Mouse (Mus musculus) small intestine, adult 10 weeks (tissue): ENCODE measurements around the gene Trem2. TPM values are rescaled to one million over a fixed set of nuclear protein-coding genes. Genes with fewer than 3 reads are reported as not detected.

Experiments
- polyA plus RNA-seq: library from polyadenylated mRNA; stranded (reverse); fragments of 350-450 nt; fragmentation: Illumina TruSeq; extraction: RNeasy Lipid Tissue Mini Kit (QIAGEN cat#74804); gene quantifications from one replicate; pipeline ENCODE4 v1.2.3, GENCODE M21; 2014; ENCODE audit warnings: low replicate concordance

Trem2 gene
- polyA plus RNA-seq, result not detected

DNA sequence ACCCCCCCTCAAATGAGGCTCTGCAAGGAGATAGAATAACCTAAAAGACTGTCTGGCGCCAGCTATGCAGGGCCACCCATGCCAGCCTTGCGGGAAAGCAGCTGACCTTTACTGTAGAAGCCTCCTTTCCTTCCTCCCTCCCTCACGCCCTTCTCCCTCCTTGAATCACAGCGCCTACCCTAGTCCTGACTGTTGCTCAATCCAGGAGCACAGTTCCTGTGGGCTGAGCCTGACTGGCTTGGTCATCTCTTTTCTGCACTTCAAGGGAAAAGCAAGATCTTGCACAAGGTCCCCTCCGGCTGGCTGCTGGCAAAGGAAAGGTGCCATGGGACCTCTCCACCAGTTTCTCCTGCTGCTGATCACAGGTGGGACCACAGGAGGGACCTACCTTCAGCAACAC is at the start of gene Trem2:
Gene Trem2, plus strand, starts transcription at position 171 of the 400 bp plus-strand sequence.

GRCm38 (mm10) chr17:48299203-48299602 is 47.0 kb upstream of the Trem2 start, which contains the start of gene Treml2:
Gene Treml2, plus strand, starts transcription at chr17:48299498.

DNA sequence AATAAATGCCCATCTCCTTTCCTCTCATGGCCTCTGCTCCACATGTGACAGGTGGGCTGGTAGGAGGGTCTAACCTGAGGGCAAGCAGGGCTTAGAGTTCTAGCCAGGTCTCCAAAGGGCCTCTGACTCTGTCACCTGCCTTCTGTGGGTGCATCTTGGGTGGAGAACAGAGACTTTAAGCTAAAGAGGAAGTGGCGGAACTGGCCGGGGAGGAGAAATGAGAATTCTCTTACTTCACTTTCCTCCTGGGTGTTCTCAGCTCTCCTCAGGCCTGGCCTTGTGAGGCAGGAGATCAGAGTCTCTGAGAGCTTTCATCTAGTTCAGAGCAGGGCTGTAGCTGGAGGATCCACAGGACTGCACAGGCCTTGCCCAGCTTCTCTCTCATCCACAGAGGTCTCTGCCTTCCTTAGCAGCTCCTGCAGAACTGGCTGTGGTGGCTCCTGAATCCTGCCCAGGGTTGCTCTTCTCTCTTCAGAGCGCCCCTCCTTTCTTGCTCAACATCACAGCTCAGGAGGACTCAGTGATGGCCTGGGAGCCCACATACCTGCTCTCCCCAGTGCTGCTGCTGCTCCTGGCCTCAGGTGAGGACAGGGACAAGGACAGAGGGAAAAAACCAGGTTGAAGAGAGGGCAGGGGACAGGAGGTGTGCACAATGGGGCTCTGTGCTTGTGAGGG is 30.2 kb upstream of the Trem2 start, which contains the start of gene B430306N03Rik:
Gene B430306N03Rik, plus strand, starts transcription at position 237 of the 675 bp plus-strand sequence.

DNA sequence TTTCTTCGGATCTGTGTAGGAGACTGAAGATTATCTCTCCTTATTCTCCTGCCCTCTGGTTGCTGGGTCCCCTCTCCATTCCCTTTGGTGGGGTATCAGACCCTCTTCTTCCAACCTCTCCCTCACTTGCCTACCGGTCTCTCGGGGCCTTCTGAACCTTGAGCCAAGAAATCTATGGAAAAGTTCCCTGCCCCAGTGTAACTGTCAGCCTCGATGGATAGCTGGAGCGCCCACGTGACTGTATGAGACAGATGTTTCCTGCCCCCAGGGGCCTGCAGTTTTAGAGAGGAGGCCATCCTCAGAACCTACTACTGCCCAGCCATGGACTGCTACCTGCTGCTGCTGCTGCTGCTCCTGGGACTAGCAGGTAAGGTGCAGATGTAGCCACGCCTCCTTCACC is 13.4 kb downstream of the Trem2 start, which contains the start of gene Treml1:
Gene Treml1, plus strand, starts transcription at position 301 of the 400 bp plus-strand sequence.

Other genes with a start within 250 kb of the Trem2 start
- gene 9830107B12Rik, start 200.1 kb upstream of the Trem2 start, polyA plus RNA-seq, result 0.78 TPM
- 1.9 TPM for gene A530064D06Rik, start 179.1 kb upstream of the Trem2 start, polyA plus RNA-seq
- gene Trem1, start 113.6 kb upstream of the Trem2 start, polyA plus RNA-seq, result 0.67 TPM
- not detected for gene Trem3, start 98.6 kb upstream of the Trem2 start, polyA plus RNA-seq
- gene Treml4, start 82.1 kb upstream of the Trem2 start, polyA plus RNA-seq, result 1.5 TPM
- gene Treml2, start 46.9 kb upstream of the Trem2 start, polyA plus RNA-seq, result 0.37 TPM
- 0.15 TPM for gene B430306N03Rik, start 30.3 kb upstream of the Trem2 start, polyA plus RNA-seq
- gene Treml1, start 13.5 kb downstream of the Trem2 start, polyA plus RNA-seq, result not detected
- gene Nfya, start 63.5 kb downstream of the Trem2 start, polyA plus RNA-seq, result 17.0 TPM
- 65.4 TPM for gene Oard1, start 63.6 kb downstream of the Trem2 start, polyA plus RNA-seq
- 0.59 TPM for gene Apobec2, start 86.5 kb downstream of the Trem2 start, polyA plus RNA-seq
- gene Tspo2, start 105.1 kb downstream of the Trem2 start, polyA plus RNA-seq, result 0.11 TPM
- gene Unc5cl, start 108.5 kb downstream of the Trem2 start, polyA plus RNA-seq, result 30.1 TPM